Mouse (Mus musculus) ES-E14 (cell line): ENCODE measurements at regions not wholly inside any gene's neighbourhood (a gene's known extent, or its start where the extent isn't known, plus 50 kb on each side); places are given as distances from the start of the nearest gene placed in this dataset.

Experiments
- DNase-seq: peaks from one replicate; pipeline ENCODE4 v3.0.0-alpha.2; 2013; ENCODE audit warnings: low read depth, low spot score
- H3K27ac ChIP-seq: 2 replicates; pipeline ENCODE4 v1.5.1; 2012; ENCODE audit warnings: low read depth, mild to moderate bottlenecking, low read length, moderate library complexity, mixed read lengths; ENCODE audit not compliant: poor library complexity, insufficient read depth, severe bottlenecking
- H3K36me3 ChIP-seq: 2 replicates; pipeline ENCODE4 v1.6.1; 2012; ENCODE audit warnings: mild to moderate bottlenecking, low read length, moderate library complexity, mixed read lengths; ENCODE audit not compliant: control insufficient read depth, poor library complexity, insufficient read depth, severe bottlenecking
- H3K4me1 ChIP-seq, 2 experiments: fragments of 150-350 bp in 1 of 2; sonication (generic) in 1 of 2; 2 replicates each; pipeline ENCODE4 v1.6.1; 2012; ENCODE audit warnings: low read length in 2 of 2, mild to moderate bottlenecking in 1 of 2, mixed read lengths in 1 of 2; ENCODE audit not compliant: control insufficient read depth in 2 of 2, insufficient read depth in 2 of 2, poor library complexity in 1 of 2
- H3K4me3 ChIP-seq, 2 experiments: fragments of 150-350 bp in 1 of 2; sonication (generic) in 1 of 2; 2 replicates each; pipeline ENCODE4 v1.5.1; 2012; ENCODE audit warnings: low read length in 2 of 2, low read depth in 1 of 2, mild to moderate bottlenecking in 1 of 2, mixed read lengths in 1 of 2; ENCODE audit not compliant: insufficient read depth in 1 of 2, poor library complexity in 1 of 2, severe bottlenecking in 1 of 2
- H3K9ac ChIP-seq: 2 replicates; pipeline ENCODE4 v1.6.1; 2012; ENCODE audit warnings: low read depth, mild to moderate bottlenecking, low read length, mixed read lengths; ENCODE audit not compliant: poor library complexity, insufficient read depth, severe bottlenecking
- H3K9me3 ChIP-seq: fragments of 150-350 bp; sonication (generic); 2 replicates; pipeline ENCODE4 v1.6.1; 2012; ENCODE audit warnings: low read depth, mild to moderate bottlenecking, low read length; ENCODE audit not compliant: control insufficient read depth, insufficient read depth
- CHD2 ChIP-seq: IDR thresholded peaks from 2 replicates; pipeline ENCODE4 v1.6.1; 2014; ENCODE audit warnings: mild to moderate bottlenecking, low read depth, low read length, inconsistent platforms
- HCFC1 ChIP-seq: IDR thresholded peaks from 2 replicates; pipeline ENCODE4 v1.6.1; 2012; ENCODE audit warnings: low read length, inconsistent platforms, borderline replicate concordance; ENCODE audit not compliant: insufficient read depth
- MAFK ChIP-seq: IDR thresholded peaks from 2 replicates; pipeline ENCODE4 v1.6.1; 2014; ENCODE audit warnings: mild to moderate bottlenecking, low read depth, low read length, inconsistent platforms; ENCODE audit not compliant: insufficient read depth
- ZC3H11A ChIP-seq: IDR thresholded peaks from 2 replicates; pipeline ENCODE4 v1.6.1; 2012; ENCODE audit warnings: low read depth, mild to moderate bottlenecking, inconsistent platforms, low read length, borderline replicate concordance
- ZNF384 ChIP-seq: IDR thresholded peaks from 2 replicates; pipeline ENCODE4 v1.6.1; 2012; ENCODE audit warnings: low read depth, low read length, inconsistent platforms
- in situ Hi-C, 2 experiments: fragments of 600-800 bp; cut with MboI; formaldehyde crosslinking; loops; one replicate each; pipeline ENCODE4 v1.15.1; 2025; ENCODE audit warnings: low sequenced_read_pairs in 2 of 2, inconsistent platforms in 1 of 2; ENCODE audit not compliant: unreplicated experiment in 2 of 2

DNA sequence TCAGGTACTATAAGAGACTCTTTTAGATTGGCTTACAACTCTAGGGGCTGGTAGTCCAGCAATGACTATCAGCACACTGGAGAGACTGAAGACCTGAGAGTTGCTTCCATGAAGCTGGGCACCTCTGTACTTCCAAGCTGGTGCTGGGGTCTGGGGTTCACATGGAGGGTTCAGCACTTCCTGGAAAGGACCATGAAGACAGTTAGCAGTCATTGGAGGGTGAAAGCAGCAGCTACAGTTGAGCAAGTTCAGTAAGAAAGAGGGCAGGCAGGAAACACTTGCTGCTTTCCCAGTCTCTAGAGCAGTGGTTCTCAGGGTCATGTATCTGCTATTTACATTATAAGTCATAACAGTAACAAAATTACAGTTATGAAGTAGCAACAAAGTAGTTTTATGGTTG is 384.3 kb upstream of the Satb1 start:
- Histone ChIP-seq H3K9me3 (no peaks in the 10 kb centered on the region), H3K4me3 (no peak overlapping the region), H3K36me3 (no peaks in the 10 kb centered on the region), H3K9ac (no peak overlapping the region), H3K4me1 (no peaks in the 10 kb centered on the region), H3K27ac (no peak overlapping the region)
- no peak for DNase-seq
- in situ Hi-C loops, result no loop called here
- TF ChIP-seq HCFC1 (no peak), ZNF384 (no peak), ZC3H11A (no peak), CHD2 (no peak), MAFK (no peak)

DNA sequence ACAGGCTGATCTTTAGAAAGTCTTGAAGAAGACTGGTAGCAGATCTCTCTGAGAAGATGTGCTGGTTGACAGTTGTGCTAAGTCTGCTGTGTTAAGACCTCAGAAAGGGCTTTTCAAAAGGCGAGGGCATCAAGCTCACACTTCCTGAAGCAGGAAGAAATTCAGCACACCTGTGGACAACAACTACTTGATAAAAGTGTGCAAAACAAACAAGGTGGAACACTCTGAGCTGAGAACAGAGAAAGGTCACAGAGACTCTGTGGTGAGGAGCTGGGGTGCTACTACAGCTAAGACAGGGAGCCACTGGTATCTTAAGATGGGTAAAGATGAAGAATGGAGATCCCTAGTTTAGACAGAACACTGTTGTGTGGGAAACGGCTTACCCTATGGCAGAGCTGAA is 379.9 kb upstream of the Satb1 start:
- no peak for TF ChIP-seq CHD2
- no peak for TF ChIP-seq ZC3H11A
- no peak for TF ChIP-seq MAFK
- TF ChIP-seq HCFC1, result no peak
- TF ChIP-seq ZNF384, result no peak
- H3K4me1 ChIP-seq, result no peaks in the 10 kb centered on the region
- H3K36me3 ChIP-seq, result no peaks in the 10 kb centered on the region
- H3K9me3 ChIP-seq, result no peaks in the 10 kb centered on the region
- no peak overlapping the region for H3K27ac ChIP-seq
- no peak overlapping the region for H3K9ac ChIP-seq
- H3K4me3 ChIP-seq, result no peak overlapping the region
- in situ Hi-C loops, result no loop called here
- DNase-seq, result no peak

DNA sequence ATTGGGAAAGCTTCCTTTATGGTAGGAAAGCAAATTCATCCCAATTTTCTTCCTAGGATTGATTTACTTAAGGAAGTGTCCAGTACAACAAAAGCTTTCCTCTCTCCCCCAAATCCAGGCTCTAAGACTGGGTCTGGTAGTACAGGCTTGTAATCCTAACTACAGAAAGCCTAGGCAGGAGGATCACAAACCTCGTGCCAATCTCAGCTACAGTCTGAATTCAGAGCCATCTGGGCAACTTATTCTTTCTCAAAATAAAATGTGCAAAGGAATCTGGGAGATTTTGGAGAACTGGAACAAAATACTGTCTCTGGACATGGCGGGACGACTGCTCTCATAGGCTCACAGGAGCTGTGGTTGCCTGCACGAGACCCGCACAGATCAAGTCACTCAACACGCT is 377.4 kb upstream of the Satb1 start:
- Histone ChIP-seq H3K4me1 (no peaks in the 10 kb centered on the region), H3K36me3 (no peaks in the 10 kb centered on the region), H3K9ac (no peak overlapping the region), H3K27ac (no peak overlapping the region), H3K4me3 (no peak overlapping the region), H3K9me3 (no peaks in the 10 kb centered on the region)
- in situ Hi-C loops, result no loop called here
- TF ChIP-seq CHD2, result no peak
- TF ChIP-seq ZNF384, result no peak
- no peak for TF ChIP-seq MAFK
- no peak for TF ChIP-seq ZC3H11A
- no peak for DNase-seq

DNA sequence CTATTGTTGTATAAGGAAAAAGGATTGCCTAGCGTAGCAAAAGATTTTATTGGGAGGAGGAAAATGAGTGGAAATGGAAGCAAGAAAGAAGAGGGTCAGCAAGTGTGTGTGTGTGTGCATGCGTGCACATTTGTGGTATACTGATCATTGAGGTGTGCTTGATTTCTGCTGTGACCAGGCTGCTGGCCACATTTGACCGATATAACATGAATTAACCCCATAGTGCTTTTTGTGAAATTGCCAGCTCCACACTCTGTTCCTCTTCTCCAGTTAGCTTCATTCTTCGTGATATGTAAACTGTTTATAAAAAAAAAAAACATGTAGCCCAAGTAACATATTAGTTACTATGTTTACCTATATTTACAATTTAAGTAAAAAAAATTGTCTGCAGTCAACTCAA is 364.6 kb upstream of the Satb1 start:
- DNase-seq, result no peak
- H3K4me3 ChIP-seq, result no peak overlapping the region
- H3K36me3 ChIP-seq, result no peaks in the 10 kb centered on the region
- no peak overlapping the region for H3K27ac ChIP-seq
- H3K4me1 ChIP-seq, result no peaks in the 10 kb centered on the region
- no peaks in the 10 kb centered on the region for H3K9me3 ChIP-seq
- no peak overlapping the region for H3K9ac ChIP-seq
- in situ Hi-C loops, result no loop called here
- TF ChIP-seq ZNF384, result no peak

DNA sequence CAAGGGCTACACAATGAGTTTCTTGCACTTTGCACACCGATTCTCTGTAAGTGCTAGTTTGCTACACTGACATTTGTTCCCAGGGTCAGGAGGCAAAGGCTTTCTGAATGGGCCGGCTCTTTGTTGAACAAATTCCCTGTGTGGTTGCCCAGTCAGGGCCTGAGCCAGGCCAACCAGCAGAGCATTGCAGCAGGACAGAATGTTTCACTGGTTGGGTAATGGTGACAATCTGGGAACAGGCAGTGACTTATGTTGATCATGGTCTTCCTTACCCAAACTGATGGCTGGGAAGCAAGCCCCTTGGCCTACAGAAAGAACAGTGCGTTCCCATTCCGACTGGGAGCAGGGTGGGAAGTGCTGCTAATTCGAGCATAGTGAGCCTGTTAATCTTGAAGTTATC is 363.7 kb upstream of the Satb1 start:
- DNase-seq, result no peak
- in situ Hi-C loops, result no loop called here

More for the DNA sequence above, 363.7 kb upstream of the Satb1 start:
- H3K4me1 ChIP-seq, result no peaks in the 10 kb centered on the region
- H3K9ac ChIP-seq, result no peak overlapping the region
- H3K36me3 ChIP-seq, result no peaks in the 10 kb centered on the region
- H3K27ac ChIP-seq, result no peak overlapping the region
- no peaks in the 10 kb centered on the region for H3K9me3 ChIP-seq
- TF ChIP-seq ZC3H11A (no peak), CHD2 (no peak), ZNF384 (no peak), MAFK (no peak), HCFC1 (no peak)
- H3K4me3 ChIP-seq, result no peak overlapping the region
